Mouse (Mus musculus): ENCODE data around the gene Rbm15b.

Gene Rbm15b

GRCm38 (mm10) chr9:106886828-106887702 is at the start of gene Rbm15b:
Rbm15b (minus strand) TSS chr9:106887428.
- peak; percentile 96 to 98 for DNase-seq (ENCODE audit: low spot score in 2 of 2)

DNA sequence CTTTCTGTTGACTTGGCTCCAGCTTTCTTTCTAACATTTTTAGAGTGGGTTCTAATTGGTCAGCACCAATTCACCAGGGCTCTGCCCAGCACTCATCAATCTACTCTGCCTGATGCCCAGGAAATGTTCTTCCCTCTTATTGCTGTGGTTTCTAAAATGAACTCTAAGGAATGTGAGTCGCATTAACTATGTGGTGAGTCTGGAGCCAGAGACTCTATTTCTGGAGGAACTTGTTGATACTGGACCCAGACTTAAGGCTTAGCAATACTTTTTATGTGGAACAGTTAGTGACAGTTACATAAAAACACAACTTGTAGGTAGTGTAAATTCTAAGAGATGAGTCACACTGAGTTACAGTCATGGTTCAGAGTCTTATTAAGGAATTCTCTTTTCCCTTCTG is 47.8 kb upstream of the Rbm15b start:
- no peak for DNase-seq (ENCODE audit: low spot score in 2 of 2)

DNA sequence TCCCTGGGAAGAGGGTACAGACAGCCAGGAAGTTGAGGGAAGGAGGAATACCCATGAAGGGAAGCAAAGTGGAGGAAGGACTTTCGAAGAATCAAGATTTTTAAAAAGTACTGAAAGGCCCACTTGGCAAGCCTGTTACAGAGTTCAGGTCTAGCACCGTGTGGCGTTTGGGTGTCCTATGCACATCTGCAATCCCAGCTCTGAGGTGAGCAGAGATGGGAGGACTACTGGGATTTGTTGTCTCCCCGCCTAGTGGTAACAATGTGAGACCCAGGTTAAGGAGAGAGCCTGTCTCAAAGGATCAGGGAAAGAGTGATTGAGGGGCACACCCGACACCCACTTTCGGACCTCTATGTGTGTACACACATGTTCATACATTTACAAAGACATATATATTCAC is 27.6 kb upstream of the Rbm15b start:
- DNase-seq (ENCODE audit: low spot score in 2 of 2): no peak

- DNase-seq (ENCODE audit: low spot score in 2 of 2): no peak
These were observed 26.5 kb upstream of the Rbm15b start for GRCm38 (mm10) chr9:106913759-106914158.

- no peak for DNase-seq (ENCODE audit: low spot score in 2 of 2)
These were observed 24.4 kb upstream of the Rbm15b start for GRCm38 (mm10) chr9:106911624-106912023.

DNA sequence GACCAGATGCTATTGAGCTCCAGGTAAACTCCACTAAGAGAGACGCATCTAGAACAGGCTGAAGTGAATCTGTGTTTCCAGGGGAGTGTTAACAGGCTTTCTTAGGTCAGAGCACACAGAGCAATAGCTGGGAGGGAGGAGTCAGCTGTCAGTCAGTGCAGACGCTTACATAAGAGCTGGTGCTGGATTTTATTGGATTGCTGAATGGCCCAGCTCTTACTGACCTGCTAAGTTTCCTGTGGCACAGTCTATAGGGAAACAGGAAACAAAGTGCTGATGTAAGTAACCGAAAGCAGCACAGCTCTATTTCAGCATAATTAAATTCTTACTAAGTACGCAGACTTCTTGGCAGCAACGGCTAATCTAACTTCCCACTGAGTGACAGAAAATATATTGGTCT is 21.5 kb upstream of the Rbm15b start:
- no peak for DNase-seq (ENCODE audit: low spot score in 2 of 2)

DNA sequence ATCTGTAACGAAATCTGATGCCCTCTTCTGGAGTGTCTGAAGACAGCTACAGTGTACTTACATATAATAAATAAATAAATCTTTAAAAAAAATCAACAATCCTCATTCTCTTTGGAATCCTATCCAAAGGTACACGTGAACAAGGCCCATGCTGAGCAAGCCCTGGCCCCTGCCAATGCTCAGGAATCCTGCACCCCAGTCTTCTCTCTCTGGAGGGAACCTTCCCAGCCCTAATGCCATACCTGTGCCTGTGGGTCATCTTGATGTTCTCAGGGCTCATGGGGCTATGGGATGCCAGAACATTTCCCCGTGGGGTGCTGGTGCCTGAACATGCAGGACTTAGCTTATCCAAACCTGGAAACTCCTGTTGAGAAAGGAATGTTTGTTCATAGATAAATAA is 20.9 kb upstream of the Rbm15b start:
- no peak for DNase-seq (ENCODE audit: low spot score in 2 of 2)

GRCm38 (mm10) chr9:106906597-106906996 is 19.4 kb upstream of the Rbm15b start:
- DNase-seq (ENCODE audit: low spot score in 2 of 2): no peak

GRCm38 (mm10) chr9:106903791-106904134 is 16.5 kb upstream of the Rbm15b start:
- no peak for DNase-seq (ENCODE audit: low spot score in 2 of 2)

- no peak for DNase-seq (ENCODE audit: low spot score in 2 of 2)
These were observed 16.0 kb upstream of the Rbm15b start for GRCm38 (mm10) chr9:106903099-106903790.

DNA sequence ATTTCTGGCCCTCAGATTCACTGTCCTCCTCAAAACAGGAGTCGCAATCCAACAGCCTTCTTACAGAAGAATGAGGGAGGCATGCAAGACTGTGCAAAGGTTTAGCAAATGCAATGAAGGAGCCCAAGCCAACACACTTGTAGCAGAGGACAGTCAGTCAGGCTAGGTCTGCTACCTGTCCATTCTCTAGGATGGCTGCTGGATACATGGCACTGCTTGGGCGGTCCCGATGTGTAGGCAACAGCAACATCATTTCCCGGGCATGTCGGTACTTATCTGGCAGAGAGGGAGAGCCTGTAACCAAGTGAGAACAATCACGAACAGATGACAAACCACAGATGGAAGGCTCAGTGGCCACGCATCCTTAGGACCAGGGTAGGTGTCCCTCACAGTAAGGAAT is 14.4 kb upstream of the Rbm15b start:
- DNase-seq (ENCODE audit: low spot score in 2 of 2): no peak

GRCm38 (mm10) chr9:106898901-106899300 is 11.7 kb upstream of the Rbm15b start:
- no peak for DNase-seq (ENCODE audit: low spot score in 2 of 2)

GRCm38 (mm10) chr9:106893327-106893726 is 6.1 kb upstream of the Rbm15b start:
- DNase-seq (ENCODE audit: low spot score in 2 of 2): no peak

DNA sequence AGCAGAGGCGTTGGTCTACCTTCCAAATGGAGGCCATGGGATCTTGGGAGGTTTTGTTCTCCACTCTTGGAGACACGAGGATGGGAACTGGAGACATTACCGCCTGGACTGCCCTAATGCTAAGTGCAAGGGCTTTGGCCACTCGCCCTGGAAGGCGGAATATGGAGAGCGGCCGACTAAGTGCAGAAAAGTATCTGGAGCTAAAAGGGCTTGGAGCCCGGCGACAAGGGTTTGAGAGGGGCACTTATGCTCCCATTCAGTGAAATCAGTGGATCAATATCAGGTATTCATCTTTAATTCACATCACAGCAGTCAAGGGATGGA is 5.3 kb upstream of the Rbm15b start:
- DNase-seq (ENCODE audit: low spot score in 2 of 2): no peak

DNA sequence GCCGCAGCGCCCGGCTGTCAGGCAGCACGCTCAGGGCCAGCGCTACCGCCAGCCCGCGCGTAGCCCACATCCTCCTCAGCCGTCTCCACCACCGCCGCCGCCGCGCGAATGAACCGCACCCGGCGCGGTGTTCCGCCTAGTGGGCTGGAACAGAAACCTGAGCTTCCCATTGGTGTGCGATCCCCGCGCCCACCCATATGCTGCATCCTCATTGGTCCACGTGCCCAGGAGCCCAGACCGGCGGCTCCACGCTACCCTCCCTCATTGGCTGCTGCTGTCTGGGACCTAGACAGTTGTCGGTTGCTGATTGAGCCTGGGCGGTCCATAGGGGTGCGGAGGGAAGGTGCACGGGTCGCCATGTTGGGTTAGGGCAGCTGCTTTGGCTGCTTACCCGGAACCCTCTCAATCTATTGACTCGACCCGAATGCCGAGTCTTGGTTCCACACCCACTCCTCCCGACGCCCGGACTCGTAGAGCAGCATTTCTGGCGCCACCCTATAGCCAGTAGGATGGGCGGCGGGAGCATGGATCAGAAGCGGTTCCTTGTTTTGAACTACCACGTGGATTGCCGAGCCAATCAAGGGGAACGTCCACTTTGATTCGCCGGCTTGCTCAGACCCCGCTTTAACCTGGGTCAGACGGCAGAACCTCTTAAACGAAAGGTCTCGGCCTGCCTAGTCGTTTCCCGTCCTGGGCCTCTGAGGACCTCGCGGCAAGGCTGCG is 4.8 kb upstream of the Rbm15b start, which contains the start of gene Manf:
TSS of gene Manf (minus strand) at position 151 of the 723 bp plus-strand sequence.
- DNase-seq (ENCODE audit: low spot score in 2 of 2): peak; percentile 92

DNA sequence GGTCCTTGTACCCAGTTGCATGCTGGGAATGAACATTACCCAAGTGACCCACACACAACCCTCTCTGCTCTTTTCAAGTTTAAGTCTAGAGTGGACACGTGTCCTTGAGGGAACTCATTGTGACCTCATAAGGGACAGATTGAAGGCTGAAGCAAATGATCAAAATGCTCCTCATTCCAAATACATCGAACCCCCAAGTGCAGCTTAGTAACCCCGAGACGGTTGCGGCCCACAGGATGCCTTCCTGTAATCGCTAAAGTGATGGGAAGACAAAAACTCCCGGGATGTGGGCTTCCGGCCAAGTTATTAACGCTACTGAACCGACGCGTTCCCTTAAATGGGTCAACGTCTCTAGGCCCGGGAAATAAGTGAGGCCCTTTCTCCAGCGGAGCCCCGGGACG is 4.1 kb upstream of the Rbm15b start:
- DNase-seq (ENCODE audit: low spot score in 2 of 2): no peak

GRCm38 (mm10) chr9:106890496-106891240 is 3.4 kb upstream of the Rbm15b start:
- no peak for DNase-seq (ENCODE audit: low spot score in 2 of 2)

DNA sequence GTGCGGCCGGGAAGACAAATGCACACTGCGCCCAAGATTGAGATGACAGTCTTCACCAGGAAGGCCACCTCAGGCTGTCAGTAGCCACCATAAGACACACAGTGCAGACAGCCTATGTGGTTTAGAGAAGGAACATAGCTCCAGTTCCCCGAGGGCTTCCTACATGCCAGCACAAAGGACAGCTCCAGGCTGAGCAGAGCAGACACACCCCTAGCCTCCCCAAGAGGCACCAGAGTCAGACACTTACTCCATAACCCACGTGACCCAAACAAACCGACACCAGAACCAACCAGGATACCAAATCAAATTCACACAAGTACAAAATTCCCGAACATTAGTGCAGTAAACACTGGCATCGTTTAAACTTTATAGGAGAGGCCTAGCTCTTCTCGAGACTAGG is 2.1 kb upstream of the Rbm15b start:
- no peak for DNase-seq (ENCODE audit: low spot score in 2 of 2)

DNA sequence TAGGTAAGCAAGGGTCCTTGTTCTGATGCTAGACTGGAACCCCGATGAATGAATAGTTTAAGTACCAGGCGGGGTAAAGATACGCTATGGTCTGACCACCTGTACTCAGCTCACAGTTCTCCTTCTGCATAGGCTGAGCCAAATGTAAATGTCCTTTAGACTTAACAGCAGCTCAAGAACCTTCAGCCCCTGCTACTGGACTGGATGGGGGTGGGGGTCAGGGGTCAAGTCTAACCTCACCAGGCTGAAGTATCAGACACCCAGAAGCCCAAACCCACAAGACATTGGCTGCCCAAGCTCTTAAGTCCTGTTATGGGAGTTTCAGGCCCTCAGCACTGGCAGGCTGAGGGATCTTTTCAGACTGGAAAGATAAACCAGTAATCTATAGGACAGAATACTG is 1.1 kb upstream of the Rbm15b start:
- no peak for DNase-seq (ENCODE audit: low spot score in 2 of 2)

DNA sequence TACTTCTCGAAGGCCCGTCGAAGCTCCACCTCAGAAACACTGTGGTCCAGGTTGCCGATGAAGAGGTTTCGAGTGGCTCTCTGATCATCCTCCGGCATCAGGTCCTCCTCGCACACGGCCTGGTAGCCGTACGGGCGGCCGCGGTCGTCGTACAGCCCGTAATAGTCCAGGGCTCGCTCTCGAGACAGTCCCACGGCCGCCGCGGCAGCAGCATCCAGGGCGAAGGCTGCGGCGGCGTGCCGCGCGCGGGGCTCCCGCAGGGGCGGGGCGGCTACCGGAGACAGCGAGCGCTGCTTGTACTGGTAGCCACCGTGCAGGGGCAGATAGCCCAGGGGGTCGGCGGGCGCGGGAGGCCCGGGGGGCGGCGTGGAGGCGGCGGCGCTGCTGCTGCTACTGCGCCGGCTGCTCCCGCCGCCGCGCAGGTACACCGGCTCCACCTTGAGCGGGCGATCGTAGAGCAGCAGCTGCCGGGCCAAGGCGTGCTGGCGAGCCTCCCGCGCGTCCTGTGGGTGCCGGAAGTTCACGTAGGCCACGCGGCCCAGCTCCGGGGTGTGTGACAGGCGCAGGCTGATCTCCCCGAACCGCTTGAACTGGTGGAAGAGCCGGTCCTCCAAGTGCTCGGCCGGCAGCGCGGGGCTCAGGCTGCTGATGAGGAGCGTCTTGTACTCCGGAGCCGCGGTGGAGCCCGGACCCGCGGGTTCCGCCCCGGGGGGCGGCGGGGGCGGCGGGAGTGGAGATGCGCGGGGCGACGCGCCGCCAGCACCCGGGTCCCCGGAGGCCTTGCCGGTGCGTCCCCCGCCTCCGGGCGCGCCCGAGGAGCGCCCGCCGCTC is 1.1 kb downstream of the Rbm15b start:
- peak; percentile 22 to 51 for DNase-seq (ENCODE audit: low spot score in 2 of 2)

All from spleen, postnatal 14 days (tissue).